Mouse (Mus musculus): ENCODE results near the gene Prtn3. TPM values are rescaled to one million over a fixed set of nuclear protein-coding genes. Genes with fewer than 3 reads are reported as not detected.

The Prtn3 gene
- polyA plus RNA-seq, 1 experiment from 2014 or later, result 10.1 TPM

DNA sequence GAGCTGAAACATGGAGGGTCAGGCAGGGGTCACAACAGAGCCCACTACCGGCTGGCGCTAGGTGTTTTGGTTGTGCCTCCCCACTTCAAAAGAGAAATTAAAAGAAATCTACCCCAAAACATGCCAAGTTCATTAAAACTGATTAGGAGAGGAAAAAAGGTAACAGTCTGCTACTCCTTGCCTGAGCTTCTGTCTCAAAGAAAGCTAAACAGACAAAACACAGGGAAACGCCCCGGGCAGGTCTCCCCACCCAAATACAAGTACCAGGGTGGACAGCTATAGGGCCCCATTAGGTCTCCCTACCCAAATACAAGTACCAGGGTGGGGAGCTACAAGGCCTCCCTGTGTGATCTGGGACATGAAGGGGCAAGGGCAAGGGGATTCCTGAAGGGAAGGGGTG is 36.3 kb downstream of the Prtn3 start, which contains the start of gene Gm26602:
Gene Gm26602, plus strand, starts transcription at position 301 of the 400 bp plus-strand sequence.
- Histone ChIP-seq H3K36me3 (replicated peaks; ENCODE audit: control insufficient read depth, insufficient read depth) (peaks cover 23% of the 10 kb centered on the region), H3K9me3 (ENCODE audit: control insufficient read depth, low read length) (no peaks in the 10 kb centered on the region), H3K4me3 (replicated peaks; ENCODE audit: low read length) (no peak within 1 kb of the TSS), H3K4me1 (replicated peaks; ENCODE audit: control insufficient read depth, insufficient read depth, low read length) (peaks cover 20% of the 10 kb centered on the region), H3K27me3 (ENCODE audit: control insufficient read depth, insufficient read depth, low read length) (no peaks in the 10 kb centered on the region), H3K27ac (peak within 1 kb of the TSS; percentile 98), H3K4me2 (replicated peaks) (peak within 1 kb of the TSS; percentile 42; the same call in 1 of the 2 replicates), H3K9ac (peak within 1 kb of the TSS; percentile 83)
- DNase-seq (ENCODE audit: low spot score) (no peak), ATAC-seq (ENCODE audit: low FRiP score) (no peak)
- whole genome bisulfite sequencing, result 95% methylated on average over 4 of the region's 4 CpGs

DNA sequence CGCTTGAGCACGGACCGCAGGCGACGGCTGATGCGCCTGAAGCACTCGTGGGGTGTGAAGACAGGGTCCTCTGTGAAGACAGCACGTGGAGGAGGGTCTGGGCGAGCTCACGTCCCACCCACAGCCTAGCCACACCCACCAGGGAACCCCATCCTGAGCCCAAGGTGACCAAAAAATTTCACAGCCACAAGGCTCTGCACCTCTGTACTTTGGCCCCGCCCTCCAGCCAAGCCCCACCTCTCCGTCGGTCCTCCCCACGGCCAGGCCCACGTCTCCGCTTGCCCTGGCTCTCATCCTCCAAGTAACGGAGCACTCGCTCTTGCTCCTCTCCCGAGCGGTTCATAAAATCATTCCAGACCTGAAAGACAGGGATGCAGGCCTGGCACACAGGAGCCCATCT is 38.1 kb downstream of the Prtn3 start:
- no peak for DNase-seq (ENCODE audit: low spot score)
- Histone ChIP-seq H3K4me3 (replicated peaks; ENCODE audit: low read length) (no peak overlapping the region), H3K4me1 (replicated peaks; ENCODE audit: control insufficient read depth, insufficient read depth, low read length) (peaks cover 29% of the 10 kb centered on the region), H3K9ac (no peak overlapping the region), H3K36me3 (replicated peaks; ENCODE audit: control insufficient read depth, insufficient read depth) (peaks cover 16% of the 10 kb centered on the region), H3K27me3 (ENCODE audit: control insufficient read depth, insufficient read depth, low read length) (peaks cover under 1% of the 10 kb centered on the region; the same call in 1 of the 2 replicates), H3K27ac (no peak overlapping the region), H3K9me3 (ENCODE audit: control insufficient read depth, low read length) (no peaks in the 10 kb centered on the region), H3K4me2 (replicated peaks) (no peak overlapping the region)
- WGBS, result 69% methylated on average over 20 of the region's 20 CpGs
- ATAC-seq (ENCODE audit: low FRiP score), result no peak

DNA sequence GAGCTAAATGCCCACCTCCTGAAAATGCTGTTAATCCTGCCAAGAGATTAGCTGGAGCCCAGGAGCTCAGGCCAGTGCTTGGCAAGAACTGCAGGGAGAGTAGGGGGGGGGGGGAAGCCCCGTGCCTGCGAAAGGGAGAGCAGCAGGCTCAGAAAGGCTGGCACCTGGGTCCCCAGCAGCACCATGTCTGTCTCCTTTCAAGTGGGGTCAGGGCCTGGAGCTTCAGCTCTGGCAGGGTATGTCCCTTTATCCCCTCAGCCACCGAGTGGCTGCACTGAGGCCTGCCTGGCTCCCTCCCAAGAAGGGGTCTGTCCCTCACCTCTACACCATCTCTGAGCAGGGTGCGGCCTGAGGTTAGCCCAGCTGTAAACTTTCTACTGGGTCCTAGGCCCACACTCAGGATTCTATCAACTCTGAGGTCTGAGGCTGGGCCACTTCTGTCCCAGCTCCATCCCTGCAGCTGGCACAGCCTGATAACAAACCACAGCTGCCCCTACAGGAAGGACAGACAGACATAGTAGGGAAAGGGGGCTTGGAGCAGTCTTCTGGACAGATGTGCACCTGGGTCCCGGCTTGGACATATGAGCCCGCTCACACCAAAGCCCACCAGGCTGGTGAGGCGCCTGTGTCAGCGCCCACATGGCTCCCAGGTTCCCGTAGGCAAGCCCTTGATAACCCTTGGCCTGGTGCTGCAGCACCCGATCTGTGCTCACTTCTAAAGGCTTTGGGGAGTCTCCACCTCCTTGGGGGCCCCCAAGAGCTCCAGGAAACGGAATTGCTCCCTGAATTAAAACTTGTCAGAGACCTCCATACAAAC is 40.1 kb downstream of the Prtn3 start:
- 68% methylated on average over 11 of the region's 11 CpGs for WGBS
- Histone ChIP-seq H3K9me3 (ENCODE audit: control insufficient read depth, low read length) (no peaks in the 10 kb centered on the region), H3K36me3 (replicated peaks; ENCODE audit: control insufficient read depth, insufficient read depth) (peaks cover 16% of the 10 kb centered on the region), H3K4me2 (replicated peaks) (no peak overlapping the region), H3K27ac (no peak overlapping the region), H3K4me3 (replicated peaks; ENCODE audit: low read length) (no peak overlapping the region), H3K27me3 (ENCODE audit: control insufficient read depth, insufficient read depth, low read length) (peaks cover 20% of the 10 kb centered on the region), H3K9ac (peak overlapping the region; percentile 32), H3K4me1 (replicated peaks; ENCODE audit: control insufficient read depth, insufficient read depth, low read length) (peaks cover 24% of the 10 kb centered on the region)
- no peak for ATAC-seq (ENCODE audit: low FRiP score)
- DNase-seq (ENCODE audit: low spot score), result no peak

DNA sequence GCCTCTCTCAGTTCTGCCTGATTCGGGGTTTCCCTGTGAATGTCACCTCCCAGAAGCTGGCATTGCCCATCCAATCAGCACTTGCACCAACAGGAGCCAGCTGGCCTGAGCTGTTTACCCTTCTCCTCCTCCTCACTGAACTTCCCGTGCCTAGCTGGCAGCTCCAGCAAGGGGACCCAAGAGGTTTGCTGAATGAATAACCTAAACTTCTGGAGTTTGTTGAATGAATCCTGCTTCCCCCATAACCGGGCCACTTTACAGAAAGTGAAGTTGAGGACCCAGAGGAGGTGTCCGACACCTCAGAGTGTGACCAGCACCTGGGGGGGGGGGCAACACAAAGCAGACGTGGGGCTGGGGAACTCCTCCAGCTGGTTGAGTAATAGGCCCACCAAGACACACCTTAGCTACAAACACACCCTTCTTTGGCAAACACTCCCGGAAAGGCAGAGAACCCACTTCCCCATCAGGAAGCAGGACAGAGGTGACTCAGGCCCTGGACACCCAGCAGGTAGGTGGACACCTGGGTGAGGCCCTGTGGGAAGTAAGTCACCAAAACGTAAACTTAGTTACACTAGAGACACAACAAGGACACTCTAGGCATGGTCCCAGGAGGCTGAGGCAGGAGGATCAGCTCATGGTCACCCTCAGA is 40.8 kb downstream of the Prtn3 start:
- Histone ChIP-seq H3K4me2 (replicated peaks) (peak overlapping the region; percentile 80), H3K36me3 (replicated peaks; ENCODE audit: control insufficient read depth, insufficient read depth) (peaks cover 16% of the 10 kb centered on the region), H3K9me3 (ENCODE audit: control insufficient read depth, low read length) (no peaks in the 10 kb centered on the region), H3K4me3 (replicated peaks; ENCODE audit: low read length) (no peak overlapping the region), H3K4me1 (replicated peaks; ENCODE audit: control insufficient read depth, insufficient read depth, low read length) (peaks cover 18% of the 10 kb centered on the region), H3K27me3 (ENCODE audit: control insufficient read depth, insufficient read depth, low read length) (peaks cover 27% of the 10 kb centered on the region), H3K9ac (peak overlapping the region; percentile 32; the same call in 1 of the 2 replicates), H3K27ac (no peak overlapping the region)
- WGBS, result 75% methylated on average over 7 of the region's 7 CpGs
- DNase-seq (ENCODE audit: low spot score) (no peak), ATAC-seq (ENCODE audit: low FRiP score) (no peak)

DNA sequence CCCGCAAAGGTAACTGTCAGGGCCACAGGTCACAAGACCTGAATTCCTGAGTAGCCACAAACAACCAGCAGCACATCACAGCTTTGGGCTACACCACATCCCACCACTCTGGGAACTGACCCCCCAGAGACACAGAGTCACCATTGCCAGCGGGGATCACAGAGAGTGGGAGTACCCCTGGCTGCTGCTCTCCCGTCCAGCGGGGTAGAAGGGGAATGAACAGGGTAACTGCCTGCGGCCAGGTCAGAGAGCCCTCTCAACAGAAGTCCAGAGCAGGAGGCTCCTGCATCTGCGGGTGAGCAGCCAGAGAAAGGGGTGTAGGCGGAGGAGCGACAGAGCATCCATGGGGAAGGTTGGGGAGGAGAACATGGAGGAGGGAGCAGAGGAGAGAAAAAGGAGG is 41.8 kb downstream of the Prtn3 start:
- H3K4me1 ChIP-seq (replicated peaks; ENCODE audit: control insufficient read depth, insufficient read depth, low read length), result peaks cover 22% of the 10 kb centered on the region
- DNase-seq (ENCODE audit: low spot score) (no peak), ATAC-seq (ENCODE audit: low FRiP score) (no peak)
- peak overlapping the region; percentile 68 for H3K4me3 ChIP-seq (replicated peaks; ENCODE audit: low read length)
- peaks cover 8% of the 10 kb centered on the region for H3K36me3 ChIP-seq (replicated peaks; ENCODE audit: control insufficient read depth, insufficient read depth)
- H3K9ac ChIP-seq, result peak overlapping the region; percentile 93
- H3K27me3 ChIP-seq (ENCODE audit: control insufficient read depth, insufficient read depth, low read length), result peaks cover 37% of the 10 kb centered on the region
- H3K27ac ChIP-seq, result peak overlapping the region; percentile 74; the same call in 1 of the 2 replicates
- H3K9me3 ChIP-seq (ENCODE audit: control insufficient read depth, low read length), result no peaks in the 10 kb centered on the region
- WGBS, result 6% methylated on average over 8 of the region's 8 CpGs
- H3K4me2 ChIP-seq (replicated peaks), result peak overlapping the region; percentile 80

DNA sequence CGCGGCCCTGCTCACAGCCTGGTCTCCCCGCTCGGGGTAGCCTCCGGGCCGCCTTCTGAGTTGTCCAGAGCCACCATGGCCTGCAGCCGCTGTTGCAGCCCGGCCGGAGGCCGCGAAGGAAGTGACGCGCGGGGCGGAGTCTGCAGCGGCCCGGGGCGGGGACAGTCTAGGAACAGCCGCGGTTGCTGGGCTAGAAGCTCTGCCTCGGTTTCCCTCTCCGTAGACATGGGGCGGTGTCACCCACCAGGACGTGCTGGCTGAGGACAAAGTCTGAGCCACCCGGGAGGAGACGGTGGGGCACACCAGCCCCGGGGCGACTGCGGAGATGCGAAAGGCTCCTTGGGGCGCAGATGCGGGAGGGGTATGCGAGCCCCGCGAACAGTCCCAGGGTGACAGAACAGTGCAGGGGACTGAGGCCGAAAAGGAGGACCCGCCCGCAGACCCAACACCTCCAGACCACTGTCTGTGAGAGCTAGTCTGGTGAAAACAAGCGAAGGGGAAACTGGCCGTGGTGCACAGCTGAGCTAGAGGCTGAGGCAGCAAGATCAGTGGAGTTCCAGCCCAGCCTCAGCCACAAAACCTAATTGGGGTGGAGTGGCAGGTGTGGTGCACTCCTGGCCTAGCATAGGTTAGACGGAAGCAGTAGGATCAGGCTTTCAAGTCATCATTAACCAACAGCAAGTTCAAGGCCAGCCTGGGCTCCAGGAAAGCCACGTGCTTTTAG is 42.7 kb downstream of the Prtn3 start, which contains the start of gene Kiss1r:
Gene Kiss1r, plus strand, starts transcription at position 164 of the 724 bp plus-strand sequence.
- Histone ChIP-seq H3K27ac (peak within 1 kb of the TSS; percentile 74), H3K9me3 (ENCODE audit: control insufficient read depth, low read length) (no peaks in the 10 kb centered on the region), H3K27me3 (ENCODE audit: control insufficient read depth, insufficient read depth, low read length) (peaks cover 45% of the 10 kb centered on the region), H3K4me2 (replicated peaks) (peak within 1 kb of the TSS; percentile 80), H3K4me3 (replicated peaks; ENCODE audit: low read length) (peak within 1 kb of the TSS; percentile 68), H3K36me3 (replicated peaks; ENCODE audit: control insufficient read depth, insufficient read depth) (no peaks in the 10 kb centered on the region), H3K9ac (peak within 1 kb of the TSS; percentile 93), H3K4me1 (replicated peaks; ENCODE audit: control insufficient read depth, insufficient read depth, low read length) (peaks cover 30% of the 10 kb centered on the region)
- DNase-seq (ENCODE audit: low spot score) (peak; percentile 83), ATAC-seq (ENCODE audit: low FRiP score) (peak; percentile 77)
- 3% methylated on average over 42 of the region's 42 CpGs for WGBS

DNA sequence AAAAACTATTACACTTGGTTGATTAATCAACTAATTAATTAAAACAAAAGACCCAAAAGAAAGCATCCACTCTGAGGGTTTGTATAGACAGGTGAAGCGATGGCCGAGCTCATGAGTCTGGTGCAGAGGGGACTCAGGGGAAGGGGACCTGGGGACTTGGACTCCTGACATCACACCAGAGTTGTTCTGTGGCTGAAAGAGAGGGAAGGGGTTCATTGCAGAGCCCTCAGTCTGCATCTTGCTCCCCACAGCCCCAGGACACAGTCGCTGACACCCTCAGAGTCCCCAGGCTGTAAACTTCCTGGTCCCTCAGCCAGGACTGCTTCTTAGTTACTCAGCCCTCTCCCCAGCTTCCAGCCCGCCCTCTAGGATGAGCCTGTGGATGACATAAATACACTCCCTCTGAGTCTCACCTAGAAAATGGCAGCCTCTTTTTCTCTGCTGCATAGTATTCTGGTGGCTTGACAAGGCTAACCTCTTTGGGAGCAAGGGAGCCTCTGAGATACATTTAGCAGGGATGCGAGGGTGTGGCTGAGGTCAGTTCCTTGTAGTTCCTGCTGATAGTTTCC is 43.3 kb downstream of the Prtn3 start:
- Histone ChIP-seq H3K36me3 (replicated peaks; ENCODE audit: control insufficient read depth, insufficient read depth) (no peaks in the 10 kb centered on the region), H3K4me1 (replicated peaks; ENCODE audit: control insufficient read depth, insufficient read depth, low read length) (peaks cover 30% of the 10 kb centered on the region), H3K27me3 (ENCODE audit: control insufficient read depth, insufficient read depth, low read length) (peaks cover 52% of the 10 kb centered on the region), H3K27ac (no peak overlapping the region), H3K9me3 (ENCODE audit: control insufficient read depth, low read length) (no peaks in the 10 kb centered on the region), H3K4me3 (replicated peaks; ENCODE audit: low read length) (peak overlapping the region; percentile 68), H3K9ac (no peak overlapping the region; the same call in 1 of the 2 replicates), H3K4me2 (replicated peaks) (peak overlapping the region; percentile 80)
- 64% methylated on average over 5 of the region's 5 CpGs for WGBS
- no peak for DNase-seq (ENCODE audit: low spot score)
- no peak for ATAC-seq (ENCODE audit: low FRiP score)

DNA sequence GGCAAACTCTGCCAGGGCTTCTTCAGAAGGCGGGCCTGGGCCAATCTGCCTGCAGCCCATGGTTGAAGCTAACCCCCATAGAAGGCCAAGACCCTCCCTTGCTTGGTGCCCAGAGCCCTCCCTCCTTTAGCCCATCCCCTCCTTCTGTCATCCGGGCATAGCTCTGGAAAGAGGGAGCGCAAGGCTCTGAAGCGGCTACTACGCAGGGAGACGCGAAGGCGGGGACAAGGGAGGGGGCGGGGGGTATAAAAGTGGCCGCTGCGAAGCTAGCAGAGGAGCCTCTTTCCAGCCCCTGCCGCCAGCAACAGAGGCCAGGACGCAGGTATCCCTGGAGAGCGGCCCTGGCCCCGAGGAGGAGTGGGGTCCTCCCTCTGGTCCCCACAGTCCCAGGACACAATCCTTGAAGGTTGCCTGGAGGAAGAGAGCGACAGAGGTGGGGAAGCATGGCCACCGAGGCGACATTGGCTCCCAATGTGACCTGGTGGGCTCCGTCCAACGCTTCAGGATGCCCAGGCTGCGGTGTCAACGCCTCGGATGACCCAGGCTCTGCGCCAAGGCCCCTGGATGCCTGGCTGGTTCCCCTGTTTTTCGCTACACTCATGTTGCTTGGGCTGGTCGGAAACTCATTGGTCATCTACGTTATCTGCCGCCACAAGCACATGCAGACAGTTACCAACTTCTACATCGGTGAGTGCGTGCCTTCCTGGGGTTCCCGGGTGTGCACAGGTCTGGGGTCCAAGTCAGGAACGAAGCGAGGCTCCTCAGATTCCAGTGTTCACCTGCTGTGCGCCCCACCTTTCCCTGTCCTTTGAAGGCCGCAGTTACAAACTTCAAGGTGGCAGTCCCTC is 44.2 kb downstream of the Prtn3 start:
- Histone ChIP-seq H3K36me3 (replicated peaks; ENCODE audit: control insufficient read depth, insufficient read depth) (no peaks in the 10 kb centered on the region), H3K9ac (no peak overlapping the region), H3K4me3 (replicated peaks; ENCODE audit: low read length) (no peak overlapping the region), H3K27me3 (ENCODE audit: control insufficient read depth, insufficient read depth, low read length) (peaks cover 60% of the 10 kb centered on the region), H3K4me2 (replicated peaks) (no peak overlapping the region), H3K4me1 (replicated peaks; ENCODE audit: control insufficient read depth, insufficient read depth, low read length) (peaks cover 30% of the 10 kb centered on the region), H3K27ac (no peak overlapping the region), H3K9me3 (ENCODE audit: control insufficient read depth, low read length) (no peaks in the 10 kb centered on the region)
- WGBS, result 6% methylated on average over 35 of the region's 35 CpGs
- DNase-seq (ENCODE audit: low spot score) (no peak), ATAC-seq (ENCODE audit: low FRiP score) (no peak)
